14 mouse cellular contexts compared by ENCODE assay signal in genomic region chr13:62866817-62867216, GRCm38 (mm10). TPM values are rescaled to one million over a fixed set of nuclear protein-coding genes. Genes with fewer than 3 reads are reported as not detected.
A peak's percentile ranks its signal among the peaks of the same experiment; 100 is the strongest.
DNase-seq lines count a peak whose midpoint lies in the region; TF ChIP-seq lines count a peak whose summit lies in the region.
"Had no signal": no experiment of that assay in that cellular context is flagged by ENCODE, and none has a peak within 500 bp of the region (broad histone marks: within the 10 kb centered on the region; RNA-seq: fewer than 3 reads in every experiment).

No protein-coding gene starts in this region.

- H3K36me3 ChIP-seq in kidney, adult 2 months (ENCODE audit: control insufficient read depth, insufficient read depth, low read length): peaks cover 3% of the 10 kb centered on the region; the same call in 1 of the 2 replicates
- H3K36me3 ChIP-seq in embryonic facial prominence, embryonic 10.5 days (replicated peaks): no peaks in the 10 kb centered on the region
- no peaks in the 10 kb centered on the region for H3K36me3 ChIP-seq in limb, embryonic 10.5 days

- H3K27ac ChIP-seq in kidney, adult 2 months (ENCODE audit: insufficient read depth, low read depth, low read length): no peak overlapping the region
- 0 out of 2 replicates have a peak overlapping the region, but pooled peaks have one; percentile 76 for H3K27ac ChIP-seq in embryonic facial prominence, embryonic 10.5 days (replicated peaks)
- H3K27ac ChIP-seq in limb, embryonic 10.5 days: peak overlapping the region; percentile 85; the same call in 1 of the 2 replicates
- H3K27ac ChIP-seq: macrophage had no signal

- TF ChIP-seq POLR2A in kidney, adult 2 months (IDR thresholded peaks at IDR 0.05; ENCODE audit: low read depth, low read length): no peak

- DNase-seq in kidney, adult 2 months: peak; percentile 13
- DNase-seq in kidney, postnatal 4 days: no peak
- DNase-seq in Muller cell, postnatal 12 days (ENCODE audit: inconsistent ontology term): peak; percentile 88
- no peak for DNase-seq in embryonic facial prominence, embryonic 10.5 days (ENCODE audit: low spot score)
- no peak for DNase-seq in limb, embryonic 10.5 days (ENCODE audit: low spot score)
- no peak for DNase-seq in adrenal gland, postnatal 14 days
- DNase-seq in ovary, adult 18-20 months (ENCODE audit: low spot score): no peak
- DNase-seq: adrenal gland, postnatal 36 days; cerebellum, postnatal 25 days; kidney, postnatal 36 days; right cerebral cortex, adult 18-20 months; thymus, postnatal 36 days had no signal

- H3K9me3 ChIP-seq in embryonic facial prominence, embryonic 10.5 days: no peaks in the 10 kb centered on the region
- no peaks in the 10 kb centered on the region for H3K9me3 ChIP-seq in limb, embryonic 10.5 days (replicated peaks)

- no peak for TF ChIP-seq CTCF in kidney, adult 2 months (conservative IDR thresholded peaks at IDR 0.05; ENCODE audit: insufficient read depth, insufficient read length, low read depth, low read length)

- H3K27me3 ChIP-seq in kidney, adult 2 months (replicated peaks; ENCODE audit: control insufficient read depth, insufficient read depth, low read length): no peaks in the 10 kb centered on the region
- no peaks in the 10 kb centered on the region for H3K27me3 ChIP-seq in embryonic facial prominence, embryonic 10.5 days (replicated peaks; ENCODE audit: low read depth, poor library complexity, severe bottlenecking)
- H3K27me3 ChIP-seq in limb, embryonic 10.5 days (ENCODE audit: low read depth, poor library complexity, severe bottlenecking): no peaks in the 10 kb centered on the region
- H3K27me3 ChIP-seq: CH12.LX had no signal

- H3K4me3 ChIP-seq in kidney, adult 2 months (ENCODE audit: insufficient read depth, low read depth, low read length): no peak overlapping the region
- no peak overlapping the region for H3K4me3 ChIP-seq in embryonic facial prominence, embryonic 10.5 days
- no peak overlapping the region for H3K4me3 ChIP-seq in limb, embryonic 10.5 days

- peaks cover 12% of the 10 kb centered on the region; the same call in 1 of the 2 replicates for H3K4me1 ChIP-seq in kidney, adult 2 months (ENCODE audit: control insufficient read depth, insufficient read depth, low read length)
- H3K4me1 ChIP-seq in embryonic facial prominence, embryonic 10.5 days: peaks cover 40% of the 10 kb centered on the region
- peaks cover 25% of the 10 kb centered on the region for H3K4me1 ChIP-seq in limb, embryonic 10.5 days

- 67% methylated on average over 4 of the region's 4 CpGs for WGBS in kidney, adult 2 months
- WGBS in embryonic facial prominence, embryonic 10.5 days: 88% methylated on average over 4 of the region's 4 CpGs
- 88% methylated on average over 4 of the region's 4 CpGs for WGBS in limb, embryonic 10.5 days

RNA-seq across cellular contexts. Expression of gene Fbp2, which starts 8.6 kb away (rescaled TPM):
- 28.8 and 35.3 TPM in 2 replicates for polyA plus RNA-seq in kidney, adult 2 months (2012; rRNA removed)
- 0.33 and 0.36 TPM in 2 replicates for polyA plus RNA-seq in embryonic facial prominence, embryonic 10.5 days (2016; fragmentation: Nextera tagmentation; extraction: Ambion mirVana)
- 0.14 and 0.38 TPM in 2 replicates for polyA plus RNA-seq in limb, embryonic 10.5 days (2016; fragmentation: Nextera tagmentation; extraction: Ambion mirVana)
- 3.5 and 4.5 TPM in 2 replicates for total RNA-seq in adrenal gland, postnatal 14 days (2021)
- polyA plus RNA-seq: macrophage had no signal

RNA-seq across cellular contexts. Expression of gene Fbp1, which starts 21.3 kb away (rescaled TPM):
- polyA plus RNA-seq in kidney, adult 2 months (2012; rRNA removed): 1,525 and 1,684 TPM in 2 replicates
- not detected in 2 replicates for polyA plus RNA-seq in embryonic facial prominence, embryonic 10.5 days (2016; fragmentation: Nextera tagmentation; extraction: Ambion mirVana)
- polyA plus RNA-seq in limb, embryonic 10.5 days (2016; fragmentation: Nextera tagmentation; extraction: Ambion mirVana): not detected in 2 replicates
- 6.5 and 111 TPM in 2 replicates for total RNA-seq in adrenal gland, postnatal 14 days (2021)
- total RNA-seq: CH12.LX had no signal

Comparison
In these comparisons a context has a peak if more than half of its experiments do, and no peak if none do; other contexts are left out.
1. DNase-seq: peak in kidney, adult 2 months (single experiment) and Muller cell, postnatal 12 days (single experiment); none in kidney, postnatal 4 days (0 of 2), embryonic facial prominence, embryonic 10.5 days (single experiment), limb, embryonic 10.5 days (single experiment), adrenal gland, postnatal 14 days (single experiment) and ovary, adult 18-20 months (single experiment).
2. RNA of gene Fbp2, which starts 8.6 kb away (polyA plus RNA-seq): 28.8 to 35.3 TPM in kidney, adult 2 months; 0.14 to 0.38 TPM in limb, embryonic 10.5 days and 0.33 to 0.36 TPM in embryonic facial prominence, embryonic 10.5 days; every median in the first group is over 10 times any median in the second.
3. RNA of gene Fbp1, which starts 21.3 kb away (polyA plus RNA-seq): 1,525 to 1,684 TPM in kidney, adult 2 months; not detected in limb, embryonic 10.5 days and not detected in embryonic facial prominence, embryonic 10.5 days; every median in the first group is over 1,000 times any median in the second.